1 mouse cellular context compared by ENCODE assay signal in the genomic region with DNA sequence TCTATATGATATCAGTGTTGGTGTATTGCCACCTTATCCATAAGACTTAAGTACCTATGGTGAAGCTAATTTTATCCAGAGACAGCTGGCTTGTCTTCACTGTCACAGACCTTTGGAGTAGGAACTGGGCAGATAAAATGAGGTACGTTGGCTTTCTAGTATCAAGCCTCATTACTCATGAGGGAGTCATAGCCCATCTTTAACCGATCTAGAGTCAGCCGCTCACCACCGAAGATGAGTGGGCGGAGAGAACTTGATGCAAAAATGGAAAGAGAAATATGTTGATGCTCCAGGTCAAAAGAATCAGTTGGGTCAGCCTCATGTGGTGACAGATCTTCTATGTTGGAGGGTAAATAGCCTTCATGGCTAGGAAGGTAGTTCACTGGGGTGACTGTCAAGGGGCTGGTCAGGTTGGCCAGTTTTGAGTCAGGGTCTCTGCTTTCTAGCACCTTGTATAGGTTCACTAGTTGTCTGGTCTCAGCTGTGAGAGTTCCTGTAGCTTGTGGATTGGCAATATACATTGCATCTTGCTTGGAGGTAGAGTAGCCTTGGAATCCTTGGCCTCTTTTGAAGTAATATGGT.
TF ChIP-seq lines count a peak whose summit lies in the region.

No protein-coding gene starts in this region.

TF ChIP-seq in CH12.LX, 34 proteins besides CTCF, POLR2A, EP300 and RAD21:
- no peak for TF ChIP-seq CHD2 (IDR thresholded peaks at IDR 0.05; ENCODE audit: low read length)
- no peak for TF ChIP-seq ETS1 (conservative IDR thresholded peaks at IDR 0.05; ENCODE audit: low read depth, low read length)
- TF ChIP-seq UBTF (IDR thresholded peaks at IDR 0.05; ENCODE audit: low read depth, low read length): no peak
- no peak for TF ChIP-seq PAX5 (IDR thresholded peaks at IDR 0.05; ENCODE audit: low read length)
- no peak for TF ChIP-seq ELF1 (IDR thresholded peaks at IDR 0.05; ENCODE audit: low read depth, low read length)
- no peak for TF ChIP-seq TCF12 (IDR thresholded peaks at IDR 0.05; ENCODE audit: low read depth, low read length)
- TF ChIP-seq USF2 (conservative IDR thresholded peaks at IDR 0.05; ENCODE audit: low read depth, low read length): no peak
- no peak for TF ChIP-seq KAT2A (IDR thresholded peaks at IDR 0.05; ENCODE audit: insufficient replicate concordance, low read length)
- TF ChIP-seq RCOR1 (conservative IDR thresholded peaks at IDR 0.05; ENCODE audit: low read depth, low read length): no peak
- no peak for TF ChIP-seq BHLHE40 (IDR thresholded peaks at IDR 0.05; ENCODE audit: low read depth, low read length)
- no peak for TF ChIP-seq USF1 (IDR thresholded peaks at IDR 0.05; ENCODE audit: low read depth, low read length)
- TF ChIP-seq SIN3A (IDR thresholded peaks at IDR 0.05; ENCODE audit: low read length): no peak
- TF ChIP-seq TBP (conservative IDR thresholded peaks at IDR 0.05; ENCODE audit: low read depth, low read length): no peak
- TF ChIP-seq MXI1 (IDR thresholded peaks at IDR 0.05; ENCODE audit: low read depth, low read length): no peak
- no peak for TF ChIP-seq CHD1 (IDR thresholded peaks at IDR 0.05; ENCODE audit: low read depth, low read length)
- TF ChIP-seq JUND (conservative IDR thresholded peaks at IDR 0.05; ENCODE audit: low read depth, low read length): no peak
